Comparison of ENCODE assay signal across 16 mouse cellular contexts in genomic region chr3:38986379-38986778, GRCm38 (mm10).
"Had no signal": no experiment of that assay in that cellular context is flagged by ENCODE, and none has a peak within 500 bp of the region (broad histone marks: within the 10 kb centered on the region; RNA-seq: fewer than 3 reads in every experiment).

No protein-coding gene starts in this region.

- H3K9me3 ChIP-seq: neural tube, embryonic 13.5 days; neural tube, embryonic 15.5 days; stomach, embryonic 15.5 days had no signal

- H3K4me1 ChIP-seq: neural tube, embryonic 15.5 days; stomach, embryonic 15.5 days had no signal

- H3K9ac ChIP-seq: neural tube, embryonic 13.5 days; neural tube, embryonic 15.5 days; stomach, embryonic 15.5 days had no signal

- H3K4me2 ChIP-seq: neural tube, embryonic 13.5 days; neural tube, embryonic 15.5 days; stomach, embryonic 15.5 days had no signal

- H3K27me3 ChIP-seq: neural tube, embryonic 13.5 days; neural tube, embryonic 15.5 days; stomach, embryonic 15.5 days had no signal

- H3K27ac ChIP-seq: neural tube, embryonic 13.5 days; neural tube, embryonic 15.5 days; stomach, embryonic 15.5 days; stomach, postnatal 0 days had no signal

- DNase-seq: retina, postnatal 1 day; right cerebral cortex, adult 18-20 months; right cerebral cortex, postnatal 14 days; right cerebral cortex, postnatal 25 days; right cerebral cortex, postnatal 4 days; spleen, adult 18-20 months; thymus, adult 18-20 months; thymus, adult 2 months; thymus, postnatal 14 days; thymus, postnatal 25 days; thymus, postnatal 36 days; thymus, postnatal 4 days had no signal

- H3K4me3 ChIP-seq: neural tube, embryonic 13.5 days; neural tube, embryonic 15.5 days; stomach, embryonic 15.5 days had no signal
